Mouse (Mus musculus) myocyte (in vitro differentiated cells): ENCODE data around the gene Gm17304. TPM values are rescaled to one million over a fixed set of nuclear protein-coding genes. Genes with fewer than 3 reads are reported as not detected.

Experiments used
- H3K27me3 ChIP-seq: one replicate; pipeline ENCODE4 v1.6.1; 2011; ENCODE audit not compliant: control insufficient read depth, insufficient read depth, insufficient read length
- H3K36me3 ChIP-seq: one replicate; pipeline ENCODE4 v1.6.1; 2011; ENCODE audit not compliant: control insufficient read depth, insufficient read depth
- H3K4me2 ChIP-seq: one replicate; pipeline ENCODE4 v1.6.1; 2011; ENCODE audit warnings: low read depth, control low read depth
- H3K4me3 ChIP-seq: one replicate; pipeline ENCODE4 v1.5.1; 2011; ENCODE audit warnings: mild to moderate bottlenecking, control low read depth, moderate library complexity
- H3K79me2 ChIP-seq: one replicate; pipeline ENCODE4 v1.6.1; 2011; ENCODE audit not compliant: control insufficient read depth, insufficient read depth
- H3ac ChIP-seq: one replicate; pipeline ENCODE4 v1.6.1; 2011; ENCODE audit not compliant: control insufficient read depth, insufficient read length
- CEBPB ChIP-seq: IDR thresholded peaks from 2 replicates; pipeline ENCODE4 v1.6.1; 2011; ENCODE audit warnings: mild to moderate bottlenecking, moderate library complexity; ENCODE audit not compliant: poor library complexity, insufficient read depth, severe bottlenecking
- E2F4 ChIP-seq: IDR thresholded peaks from one replicate; pipeline ENCODE4 v1.6.1; 2011; ENCODE audit warnings: mild to moderate bottlenecking, control low read depth, moderate library complexity; ENCODE audit not compliant: insufficient read depth
- MAX ChIP-seq: IDR thresholded peaks from one replicate; pipeline ENCODE4 v1.6.1; 2011; ENCODE audit warnings: low read depth, mild to moderate bottlenecking, control low read depth
- MYOD1 ChIP-seq, 3 experiments: IDR thresholded peaks; one replicate each; pipeline ENCODE4 v1.6.1; 2011; ENCODE audit warnings: control low read depth in 2 of 3, low read depth in 2 of 3, mild to moderate bottlenecking in 2 of 3, moderate library complexity in 1 of 3; ENCODE audit not compliant: insufficient read length in 2 of 3, control insufficient read depth in 1 of 3
- MYOG ChIP-seq, 3 experiments: IDR thresholded peaks; one replicate each; pipeline ENCODE4 v1.6.1; 2011; ENCODE audit warnings: control low read depth in 2 of 3, low read depth in 2 of 3, mild to moderate bottlenecking in 2 of 3; ENCODE audit not compliant: insufficient read length in 2 of 3, control insufficient read depth in 1 of 3, insufficient read depth in 1 of 3
- POLR2A ChIP-seq: IDR thresholded peaks from one replicate; pipeline ENCODE4 v1.6.1; 2011; ENCODE audit warnings: low read depth, mild to moderate bottlenecking, control low read depth, moderate library complexity; ENCODE audit not compliant: insufficient read length
- POLR2AphosphoS2 ChIP-seq: IDR thresholded peaks from one replicate; pipeline ENCODE4 v1.6.1; 2011; ENCODE audit warnings: low read depth, control low read depth; ENCODE audit not compliant: insufficient read length
- REST ChIP-seq: IDR thresholded peaks from one replicate; pipeline ENCODE4 v1.6.1; 2011; ENCODE audit warnings: mild to moderate bottlenecking, control low read depth, moderate library complexity; ENCODE audit not compliant: insufficient read depth, insufficient read length
- SRF ChIP-seq: IDR thresholded peaks from one replicate; pipeline ENCODE4 v1.6.1; 2011; ENCODE audit warnings: low read depth; ENCODE audit not compliant: control insufficient read depth, insufficient read length
- TCF12 ChIP-seq: IDR thresholded peaks from one replicate; pipeline ENCODE4 v1.6.1; 2011; ENCODE audit warnings: mild to moderate bottlenecking, control low read depth; ENCODE audit not compliant: poor library complexity, insufficient read depth, severe bottlenecking
- TCF3 ChIP-seq: IDR thresholded peaks from one replicate; pipeline ENCODE4 v1.6.1; 2011; ENCODE audit warnings: low read depth, control low read depth; ENCODE audit not compliant: insufficient read length
- USF1 ChIP-seq: IDR thresholded peaks from one replicate; pipeline ENCODE4 v1.6.1; 2011; ENCODE audit warnings: low read depth, mild to moderate bottlenecking, control low read depth, moderate library complexity
- polyA plus RNA-seq: library from polyadenylated mRNA; unstranded; fragments of >200 nt; fragmentation: generic; extraction: Trizol; gene quantifications from one replicate; pipeline ENCODE4 v1.2.1, GENCODE M21; 2012; ENCODE audit warnings: missing spikeins

Gene Gm17304
- polyA plus RNA-seq, 1 experiment: not detected

- TF ChIP-seq REST: no peak
- no peak for TF ChIP-seq TCF12
- TF ChIP-seq POLR2A: no peak
- TF ChIP-seq SRF: no peak
- TF ChIP-seq MAX: no peak
- TF ChIP-seq USF1: no peak
- no peak for TF ChIP-seq TCF3
- TF ChIP-seq POLR2AphosphoS2: no peak
- no peak for TF ChIP-seq CEBPB
- TF ChIP-seq E2F4: no peak
- TF ChIP-seq MYOG (IDR thresholded peaks at IDR 0.05; ENCODE audit: control insufficient read depth in 1 of 3, insufficient read depth in 1 of 3, insufficient read length in 2 of 3, low read depth in 2 of 3): no peak
- H3K27me3 ChIP-seq: no peaks in the 10 kb centered on the region
- no peak overlapping the region for H3K4me2 ChIP-seq
- no peak overlapping the region for H3K4me3 ChIP-seq
- no peak overlapping the region for H3ac ChIP-seq
- H3K79me2 ChIP-seq: no peaks in the 10 kb centered on the region
- H3K36me3 ChIP-seq: peaks cover 3% of the 10 kb centered on the region
These were observed 19.2 kb upstream of the Gm17304 start for GRCm38 (mm10) chr5:106589670-106590069.

GRCm38 (mm10) chr5:106590686-106591085, 18.2 kb upstream of the Gm17304 start:
- no peak overlapping the region for H3K4me3 ChIP-seq
- H3ac ChIP-seq: no peak overlapping the region
- H3K79me2 ChIP-seq: no peaks in the 10 kb centered on the region
- H3K27me3 ChIP-seq: no peaks in the 10 kb centered on the region
- no peak overlapping the region for H3K4me2 ChIP-seq
- H3K36me3 ChIP-seq: peaks cover 3% of the 10 kb centered on the region
- TF ChIP-seq E2F4 (no peak), POLR2A (no peak), CEBPB (no peak), TCF12 (no peak), SRF (no peak), MYOD1 (IDR thresholded peaks at IDR 0.05; ENCODE audit: control insufficient read depth in 1 of 3, insufficient read length in 2 of 3, low read depth in 2 of 3) (no peak), USF1 (no peak), REST (no peak), POLR2AphosphoS2 (no peak), TCF3 (no peak), MAX (no peak), MYOG (IDR thresholded peaks at IDR 0.05; ENCODE audit: control insufficient read depth in 1 of 3, insufficient read depth in 1 of 3, insufficient read length in 2 of 3, low read depth in 2 of 3) (no peak)

- no peak for TF ChIP-seq USF1
- no peak for TF ChIP-seq MYOD1 (IDR thresholded peaks at IDR 0.05; ENCODE audit: control insufficient read depth in 1 of 3, insufficient read length in 2 of 3, low read depth in 2 of 3)
- no peak for TF ChIP-seq TCF12
- TF ChIP-seq MYOG (IDR thresholded peaks at IDR 0.05; ENCODE audit: control insufficient read depth in 1 of 3, insufficient read depth in 1 of 3, insufficient read length in 2 of 3, low read depth in 2 of 3): no peak
- TF ChIP-seq MAX: no peak
- TF ChIP-seq CEBPB: no peak
- no peak for TF ChIP-seq SRF
- no peak for TF ChIP-seq REST
- no peak for TF ChIP-seq POLR2A
- no peak for TF ChIP-seq E2F4
- Histone ChIP-seq H3K36me3 (peaks cover 7% of the 10 kb centered on the region), H3K4me2 (no peak overlapping the region), H3K4me3 (no peak overlapping the region), H3K27me3 (no peaks in the 10 kb centered on the region), H3ac (no peak overlapping the region), H3K79me2 (no peaks in the 10 kb centered on the region)
These were observed 14.5 kb upstream of the Gm17304 start for GRCm38 (mm10) chr5:106594388-106594787.

GRCm38 (mm10) chr5:106597472-106597871, 11.4 kb upstream of the Gm17304 start:
- no peak overlapping the region for H3K4me3 ChIP-seq
- TF ChIP-seq POLR2A (no peak), POLR2AphosphoS2 (no peak), E2F4 (no peak), MYOD1 (IDR thresholded peaks at IDR 0.05; ENCODE audit: control insufficient read depth in 1 of 3, insufficient read length in 2 of 3, low read depth in 2 of 3) (no peak), CEBPB (no peak), TCF3 (no peak), TCF12 (no peak), REST (no peak), SRF (no peak)
- H3K4me2 ChIP-seq: no peak overlapping the region

GRCm38 (mm10) chr5:106599482-106599881, 9.4 kb upstream of the Gm17304 start:
- Histone ChIP-seq H3ac (no peak overlapping the region), H3K36me3 (peaks cover 4% of the 10 kb centered on the region), H3K79me2 (no peaks in the 10 kb centered on the region), H3K27me3 (no peaks in the 10 kb centered on the region), H3K4me3 (no peak overlapping the region), H3K4me2 (no peak overlapping the region)
- no peak for TF ChIP-seq CEBPB
- TF ChIP-seq SRF: no peak
- TF ChIP-seq TCF12: no peak
- TF ChIP-seq REST: no peak
- TF ChIP-seq MYOG (IDR thresholded peaks at IDR 0.05; ENCODE audit: control insufficient read depth in 1 of 3, insufficient read depth in 1 of 3, insufficient read length in 2 of 3, low read depth in 2 of 3): no peak
- TF ChIP-seq POLR2A: no peak
- TF ChIP-seq MAX: no peak
- no peak for TF ChIP-seq MYOD1 (IDR thresholded peaks at IDR 0.05; ENCODE audit: control insufficient read depth in 1 of 3, insufficient read length in 2 of 3, low read depth in 2 of 3)
- TF ChIP-seq POLR2AphosphoS2: no peak
- no peak for TF ChIP-seq TCF3
- no peak for TF ChIP-seq E2F4
- no peak for TF ChIP-seq USF1

More at GRCm38 (mm10) chr5:106597472-106597871, 11.4 kb upstream of the Gm17304 start:
- H3K79me2 ChIP-seq: no peaks in the 10 kb centered on the region
- no peaks in the 10 kb centered on the region for H3K27me3 ChIP-seq
- no peak overlapping the region for H3ac ChIP-seq
- H3K36me3 ChIP-seq: peaks cover 7% of the 10 kb centered on the region
